Mouse (Mus musculus) E14TG2a.4 (cell line): ENCODE results near the gene Selenbp1.
"Not testable (repeated sequence)": the region's sequence is repeated elsewhere in the genome, so short reads cannot be mapped to it uniquely, and the experiment has no call there.

ENCODE experiments used
- CTCF ChIP-seq: conservative IDR thresholded peaks from 2 replicates; pipeline ENCODE4 v1.5.1; 2014; ENCODE audit warnings: low read length
- POU5F1 ChIP-seq: IDR thresholded peaks from 2 replicates; pipeline ENCODE4 v1.6.1; 2014; ENCODE audit warnings: low read length, borderline replicate concordance

DNA sequence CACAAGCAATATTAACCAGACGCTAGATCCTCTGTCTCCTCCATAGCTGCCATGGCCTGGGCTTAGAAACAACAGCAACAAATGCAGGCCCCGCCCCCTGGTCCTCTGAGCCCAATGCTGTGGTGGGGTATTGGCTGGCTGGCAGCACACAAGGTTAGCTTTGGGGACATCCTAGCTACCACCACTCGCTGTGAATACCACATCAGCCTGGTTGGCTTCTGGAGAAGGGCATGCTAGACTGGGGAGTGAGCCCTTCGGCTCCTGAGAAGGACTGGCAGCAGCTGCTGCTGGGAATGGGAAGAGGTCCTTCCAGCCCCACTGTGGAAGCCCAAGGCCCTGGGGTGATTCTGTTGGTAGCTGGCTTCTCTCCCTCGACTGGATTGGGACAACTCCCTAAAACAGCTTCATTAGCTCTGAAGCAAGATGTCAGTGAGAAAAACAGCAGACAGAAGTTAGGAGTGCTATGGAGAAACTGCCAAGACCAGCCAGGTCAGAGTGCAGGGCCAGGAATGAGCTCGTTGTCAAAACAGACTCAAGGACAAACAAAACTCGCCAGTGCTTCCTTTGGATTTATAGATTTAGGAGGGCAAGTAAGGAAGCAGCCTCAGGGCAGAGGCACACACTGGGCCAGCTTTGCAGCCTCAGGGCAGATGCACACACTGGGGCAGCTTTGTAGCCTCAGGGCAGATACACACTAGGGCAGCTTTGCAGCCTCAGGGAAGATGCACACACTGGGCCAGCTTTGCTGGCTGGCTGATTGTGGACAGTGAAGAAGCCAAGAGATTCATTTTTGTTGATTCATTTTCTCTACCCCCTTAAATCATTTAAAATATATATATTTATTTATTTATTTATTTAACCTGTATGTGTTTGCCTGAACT is 2.2 kb upstream of the Selenbp1 start:
- not testable (repeated sequence) for TF ChIP-seq CTCF, POU5F1
